Mouse (Mus musculus) adrenal gland, postnatal 4 days (tissue): ENCODE data around the gene Lsm6. TPM values are rescaled to one million over a fixed set of nuclear protein-coding genes. Genes with fewer than 3 reads are reported as not detected.

ENCODE experiments used
- DNase-seq, 2 experiments: peaks; one replicate each; pipeline ENCODE4 v3.0.0; 2021 to 2022; ENCODE audit warnings: low spot score in 2 of 2, mixed read lengths in 2 of 2
- total RNA-seq, 2 experiments: library from RNA; stranded (reverse); gene quantifications; 2 replicates each; pipeline ENCODE4 v1.2.3; 2021

Gene Lsm6
- total RNA-seq, 2 experiments from 2014 or later: 121 to 133 TPM

- no peak for DNase-seq
Measured at GRCm38 (mm10) chr8:78808439-78808838, 12.5 kb downstream of the Lsm6 start.

DNA sequence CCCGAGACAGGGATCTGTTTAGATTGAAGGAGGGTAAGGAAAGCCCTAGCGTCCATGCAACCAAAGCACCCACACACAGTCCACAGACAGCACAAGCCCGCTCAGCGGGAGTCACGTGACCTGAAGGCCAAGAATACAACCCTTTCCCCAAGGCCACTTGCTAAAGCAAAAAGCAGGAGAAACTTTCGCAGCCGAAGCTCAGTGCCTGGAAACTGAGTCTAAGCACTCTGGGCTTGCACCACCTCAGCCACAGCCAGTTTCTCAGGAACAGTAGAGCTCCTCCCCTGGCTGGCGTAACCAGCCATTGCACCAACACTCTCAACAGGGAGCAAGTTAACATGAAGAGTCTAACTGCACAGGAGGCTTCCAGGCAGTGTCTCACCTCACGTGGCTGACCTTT is 13.7 kb downstream of the Lsm6 start:
- no peak for DNase-seq

DNA sequence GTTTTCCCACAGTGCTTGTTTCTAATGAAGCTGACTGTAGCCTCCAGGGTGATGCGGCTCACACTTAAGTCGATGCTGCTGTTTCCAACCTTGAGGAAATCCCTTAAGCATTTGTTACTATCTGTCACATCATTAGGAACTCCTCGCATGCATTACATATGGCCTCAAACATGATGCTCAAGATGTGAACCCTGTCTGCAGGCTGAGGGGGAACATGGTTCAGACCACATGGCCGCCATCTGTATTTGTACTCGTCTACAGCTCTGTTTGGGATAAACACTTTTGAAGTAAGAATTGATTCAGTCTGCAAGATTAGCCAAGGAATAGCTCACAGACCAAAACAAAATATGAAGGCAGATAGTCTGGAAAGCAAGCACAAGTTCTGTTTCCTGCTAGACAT is 14.9 kb downstream of the Lsm6 start:
- no peak for DNase-seq

DNA sequence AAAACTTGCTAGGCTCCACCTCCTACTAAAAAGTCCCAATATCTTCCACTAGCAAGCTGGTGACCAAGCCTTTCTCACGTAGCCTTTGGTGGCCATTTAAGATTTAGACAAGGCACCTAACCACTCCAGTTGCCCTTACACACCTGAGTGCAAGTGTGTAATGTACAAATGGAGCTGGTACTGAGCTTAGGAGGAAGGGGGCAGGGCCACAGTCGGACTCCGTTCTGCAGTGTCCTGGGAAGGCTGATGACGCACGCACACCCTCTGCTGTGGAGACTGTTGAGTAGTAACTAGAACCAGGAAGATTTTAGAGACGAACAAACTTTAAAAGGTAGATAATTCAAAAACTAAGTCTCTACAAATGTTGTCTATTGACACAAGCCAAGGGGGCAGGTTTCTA is 19.7 kb downstream of the Lsm6 start:
- no peak for DNase-seq

DNA sequence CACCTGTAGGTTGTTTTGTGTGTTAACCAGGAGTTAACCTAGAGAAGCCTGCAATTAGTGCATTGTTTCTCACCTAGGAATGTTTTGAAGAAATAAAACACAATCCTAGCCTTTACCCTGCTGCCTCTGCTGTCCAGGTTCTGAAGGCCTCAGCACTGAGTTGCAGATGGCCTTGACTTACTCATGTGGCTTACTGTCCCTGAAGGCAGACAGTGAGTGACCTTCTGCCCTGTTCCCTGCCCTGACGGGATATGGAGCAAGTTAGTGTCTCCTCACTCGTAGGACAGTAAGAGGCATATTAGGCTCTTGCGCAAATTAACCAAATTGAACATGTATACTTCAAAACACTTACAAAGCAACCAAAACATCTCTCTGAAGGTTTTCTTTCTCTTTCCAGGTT is 22.3 kb downstream of the Lsm6 start:
- DNase-seq: no peak

GRCm38 (mm10) chr8:78797985-78798384 is 23.0 kb downstream of the Lsm6 start:
- DNase-seq: no peak

GRCm38 (mm10) chr8:78793231-78793630 is 27.7 kb downstream of the Lsm6 start:
- no peak for DNase-seq

DNA sequence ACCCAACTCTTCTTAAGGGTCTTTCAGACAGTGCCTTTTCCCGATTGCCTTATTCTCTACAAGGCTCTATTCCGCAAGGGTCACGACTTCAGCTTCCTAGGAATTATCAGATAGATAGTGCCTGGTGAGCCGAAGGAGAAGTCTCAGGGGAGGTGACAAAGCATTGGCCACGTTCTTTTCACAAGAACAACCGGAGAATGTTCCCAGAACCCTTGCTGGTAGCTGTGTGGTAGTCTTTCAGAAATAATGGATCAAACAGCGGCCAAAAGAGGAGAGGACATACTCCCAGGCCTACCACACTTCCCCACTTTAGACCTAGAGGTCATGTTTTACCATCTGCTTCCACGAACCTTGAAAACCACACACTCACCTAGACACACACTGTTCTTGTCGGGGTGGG is 44.1 kb downstream of the Lsm6 start:
- DNase-seq: no peak

- DNase-seq: no peak
Measured at GRCm38 (mm10) chr8:78771256-78771655, 49.7 kb downstream of the Lsm6 start.

DNA sequence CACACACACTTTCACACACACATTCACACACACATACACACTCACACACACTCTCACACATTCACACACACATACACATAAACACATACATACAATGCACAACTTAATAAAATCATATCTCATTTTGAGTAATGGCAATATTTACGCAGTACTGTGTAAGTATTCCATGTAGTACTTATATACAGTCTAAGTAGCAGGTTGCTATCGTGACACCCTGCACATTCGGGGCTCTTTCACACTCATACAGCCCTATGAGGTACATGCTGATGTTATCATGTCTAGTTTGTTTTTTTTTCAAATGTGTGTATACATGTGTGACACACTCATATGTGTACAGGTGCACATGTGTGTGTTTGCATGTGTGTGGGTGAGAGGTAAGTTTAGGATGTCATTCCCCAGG is 50.4 kb downstream of the Lsm6 start:
- no peak for DNase-seq

GRCm38 (mm10) chr8:78765556-78765955 is 55.4 kb downstream of the Lsm6 start:
- DNase-seq: no peak

DNA sequence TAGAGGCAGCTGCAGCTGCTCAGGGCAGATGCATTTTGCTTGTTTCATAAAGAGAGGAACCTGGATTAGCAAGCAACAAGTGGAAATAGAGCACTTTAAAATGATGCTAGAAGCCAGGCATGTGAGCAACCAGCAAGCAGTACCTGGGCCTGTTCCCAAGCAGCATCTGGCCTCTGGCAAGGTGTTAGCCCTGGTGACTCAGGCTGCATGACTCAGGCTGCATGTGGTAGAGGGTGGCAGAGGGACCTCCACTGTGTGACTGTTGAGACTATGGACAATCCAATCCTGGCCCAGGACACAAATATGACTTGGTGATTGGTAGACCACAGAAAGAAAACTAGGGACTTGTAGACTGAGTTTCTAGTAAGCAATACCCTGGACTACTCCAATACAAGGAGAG is 56.0 kb downstream of the Lsm6 start:
- DNase-seq: no peak

DNA sequence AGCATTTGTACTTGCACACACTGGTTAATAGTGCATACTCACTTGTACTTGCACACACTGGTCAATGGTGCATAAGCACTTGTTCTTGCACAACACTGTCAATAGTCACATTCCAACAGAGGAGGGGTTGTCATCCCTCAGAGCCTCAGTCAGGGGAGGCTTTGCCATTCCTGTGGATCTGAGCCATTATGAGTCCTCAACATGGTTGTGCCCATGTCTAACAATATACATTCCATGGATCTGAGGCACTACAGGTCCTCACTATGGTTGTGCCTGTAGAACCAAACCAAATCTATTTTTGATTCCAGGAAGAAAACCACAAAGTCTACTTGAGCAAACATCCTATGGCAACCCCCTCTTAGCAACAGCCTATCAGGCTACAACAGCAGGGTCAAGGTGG is 61.8 kb downstream of the Lsm6 start:
- DNase-seq: no peak

DNA sequence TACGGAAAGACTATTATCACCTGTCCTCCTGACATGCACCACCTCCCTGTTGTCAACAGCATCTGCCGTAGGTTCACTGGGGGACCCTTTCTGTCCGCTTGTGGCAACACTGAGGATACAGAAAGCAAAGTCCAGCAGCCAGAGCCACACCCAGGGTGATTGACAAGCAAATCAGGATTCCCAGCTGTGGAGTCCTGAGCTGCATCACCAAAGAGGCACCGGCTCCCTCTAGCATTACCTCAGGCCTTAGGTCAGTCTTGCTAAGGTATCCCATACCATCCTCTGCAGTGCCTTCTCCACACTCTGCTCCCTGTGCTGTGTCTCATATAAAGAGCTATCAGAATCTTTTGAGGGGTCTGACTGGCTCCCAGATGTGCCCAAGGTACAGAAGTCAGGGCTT is 66.0 kb downstream of the Lsm6 start:
- no peak for DNase-seq

Other genes with a start within 250 kb of the Lsm6 start
- gene Zfp827, start 207.3 kb upstream of the Lsm6 start, total RNA-seq: 10 to 100 TPM; 28.6 to 32.0 TPM